Mouse (Mus musculus) midbrain, embryonic 11.5 days (tissue): ENCODE measurements at regions not wholly inside any gene's neighbourhood (a gene's known extent, or its start where the extent isn't known, plus 50 kb on each side); places are given as distances from the start of the nearest gene placed in this dataset.
A peak's percentile ranks its signal among the peaks of the same experiment; 100 is the strongest.

ENCODE experiments used
- ATAC-seq: fragments of 200-750 bp; cut with Nextera tagmentation; 2 replicates; pipeline ENCODE4 v1.8.0; 2017; ENCODE audit warnings: moderate TSS enrichment, moderate library complexity; ENCODE audit not compliant: low FRiP score
- DNase-seq: peaks from one replicate; pipeline ENCODE4 v3.0.0; 2015; ENCODE audit warnings: low spot score; ENCODE audit errors: missing footprints
- H3K27ac ChIP-seq: fragments of 300-500 bp; sonication (generic); 2 replicates; pipeline ENCODE4 v1.5.1; 2014; ENCODE audit warnings: low read depth, low read length
- H3K27me3 ChIP-seq: fragments of 300-500 bp; sonication (generic); 2 replicates; pipeline ENCODE4 v1.6.1; 2014; ENCODE audit warnings: mild to moderate bottlenecking, low read length, moderate library complexity, mixed read lengths; ENCODE audit not compliant: control insufficient read depth, insufficient read depth
- H3K36me3 ChIP-seq: fragments of 300-500 bp; sonication (generic); 2 replicates; pipeline ENCODE4 v1.6.1; 2014; ENCODE audit warnings: mild to moderate bottlenecking, low read length, moderate library complexity, mixed read lengths; ENCODE audit not compliant: control insufficient read depth, insufficient read depth
- H3K4me1 ChIP-seq: fragments of 300-500 bp; sonication (generic); 2 replicates; pipeline ENCODE4 v1.6.1; 2014; ENCODE audit warnings: low read length; ENCODE audit not compliant: control insufficient read depth, insufficient read depth
- H3K4me2 ChIP-seq: fragments of 300-500 bp; sonication (generic); 2 replicates; pipeline ENCODE4 v1.6.1; 2014; ENCODE audit warnings: mild to moderate bottlenecking, moderate library complexity
- H3K4me3 ChIP-seq: fragments of 300-500 bp; sonication (generic); 2 replicates; pipeline ENCODE4 v1.5.1; 2014; ENCODE audit warnings: low read depth, low read length
- H3K9ac ChIP-seq: fragments of 300-500 bp; sonication (generic); 2 replicates; pipeline ENCODE4 v1.6.1; 2014; ENCODE audit warnings: low read length
- H3K9me3 ChIP-seq: fragments of 300-500 bp; sonication (generic); 2 replicates; pipeline ENCODE4 v1.6.1; 2016; ENCODE audit warnings: low read length; ENCODE audit not compliant: control insufficient read depth
- WGBS: fragments of 180-500 bp; shearing (Covaris S2); extraction: QIAGEN DNeasy Blood & Tissue Kit; methylation state at CpG from one replicate; pipeline ENCODE4 v1.1.7; 2014; 5-methylcytosine and 5-hydroxymethylcytosine counted together

DNA sequence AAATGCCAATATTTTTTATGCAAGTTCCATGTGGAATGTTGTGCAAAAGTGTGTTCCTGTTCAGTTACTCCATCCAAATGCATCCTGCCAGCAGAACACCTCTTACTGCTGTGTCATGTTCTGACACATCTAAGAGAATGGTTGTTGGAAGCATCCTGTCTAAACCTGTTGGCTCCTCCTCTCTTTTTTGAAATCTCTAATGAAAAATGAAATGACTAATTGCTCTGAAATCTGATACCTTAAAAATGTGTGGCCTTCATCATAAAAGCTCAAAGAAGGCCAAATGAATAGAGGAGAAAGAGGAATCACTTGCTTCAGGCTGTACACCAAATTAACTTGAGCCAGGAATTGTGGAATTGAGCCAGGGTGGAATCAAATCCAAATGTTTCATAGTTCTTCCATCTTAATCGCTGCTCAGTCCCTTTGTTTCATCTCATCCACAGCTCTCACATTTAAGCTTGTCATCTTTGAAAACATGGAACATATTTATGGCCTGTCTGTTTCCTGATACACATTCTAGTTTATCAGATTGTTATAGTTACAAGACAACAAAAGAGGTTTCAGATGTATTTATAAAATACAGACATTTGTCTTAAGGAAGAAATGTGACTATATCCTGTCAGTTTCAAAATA, 555.0 kb upstream of the Gm9747 start:
- Histone ChIP-seq H3K4me3 (no peak overlapping the region), H3K4me1 (no peaks in the 10 kb centered on the region), H3K27ac (no peak overlapping the region), H3K9ac (no peak overlapping the region), H3K9me3 (no peaks in the 10 kb centered on the region; the same call in 1 of the 2 replicates), H3K4me2 (no peak overlapping the region), H3K36me3 (no peaks in the 10 kb centered on the region), H3K27me3 (no peaks in the 10 kb centered on the region)
- ATAC-seq = no peak
- WGBS = 86% methylated on average over 1 of the region's 1 CpGs
- no peak for DNase-seq

DNA sequence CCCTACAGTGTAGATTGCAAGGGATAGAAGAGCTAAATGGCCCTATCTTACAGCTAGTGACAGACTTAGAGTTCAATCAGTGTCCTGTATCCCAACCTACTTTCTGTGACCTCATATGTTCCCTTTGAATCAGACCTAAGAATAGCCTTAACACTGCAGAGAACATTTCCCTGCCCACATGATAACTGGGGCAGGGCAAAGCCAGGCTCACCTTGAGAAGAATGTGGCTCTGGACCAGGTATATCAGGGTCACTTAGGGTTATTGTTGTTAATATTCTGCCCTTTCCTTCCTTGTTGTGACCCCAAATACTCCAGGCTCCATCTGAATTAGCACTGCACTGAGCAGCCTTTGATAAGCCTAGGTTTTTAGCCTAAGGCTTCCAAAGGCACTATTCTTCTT, 536.8 kb upstream of the Gm9747 start:
- ATAC-seq (no peak), DNase-seq (no peak)
- H3K27ac ChIP-seq = no peak overlapping the region

DNA sequence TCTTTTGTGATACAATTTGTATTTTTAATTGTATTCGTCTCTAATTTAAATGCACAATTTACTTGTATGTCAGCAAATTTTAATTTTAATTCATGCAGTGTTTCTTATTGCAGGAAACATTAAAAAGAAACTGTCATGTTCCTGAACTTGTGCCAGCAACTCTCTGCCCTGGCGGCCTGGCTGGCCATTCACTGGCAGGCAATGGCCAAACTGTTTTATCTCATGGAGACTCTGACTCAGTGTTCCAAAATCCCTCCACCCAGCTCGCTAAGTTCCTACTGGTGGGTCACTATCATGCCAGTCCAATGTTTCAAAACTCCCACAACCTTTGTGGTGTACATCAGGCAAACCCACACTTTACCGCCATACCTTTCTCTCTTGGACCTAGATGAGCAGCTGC, 523.7 kb upstream of the Gm9747 start:
- no peak for ATAC-seq
- 88% methylated on average over 4 of the region's 4 CpGs for WGBS
- H3K4me3 ChIP-seq = no peak overlapping the region
- no peaks in the 10 kb centered on the region for H3K9me3 ChIP-seq
- no peaks in the 10 kb centered on the region for H3K27me3 ChIP-seq
- H3K9ac ChIP-seq = no peak overlapping the region
- no peak overlapping the region for H3K4me2 ChIP-seq
- no peaks in the 10 kb centered on the region for H3K4me1 ChIP-seq
- H3K27ac ChIP-seq = no peak overlapping the region
- no peaks in the 10 kb centered on the region for H3K36me3 ChIP-seq
- no peak for DNase-seq

More for the DNA sequence above, 536.8 kb upstream of the Gm9747 start:
- Histone ChIP-seq H3K4me1 (no peaks in the 10 kb centered on the region), H3K9ac (no peak overlapping the region), H3K4me2 (no peak overlapping the region), H3K4me3 (no peak overlapping the region), H3K9me3 (no peaks in the 10 kb centered on the region), H3K27me3 (no peaks in the 10 kb centered on the region), H3K36me3 (no peaks in the 10 kb centered on the region)

DNA sequence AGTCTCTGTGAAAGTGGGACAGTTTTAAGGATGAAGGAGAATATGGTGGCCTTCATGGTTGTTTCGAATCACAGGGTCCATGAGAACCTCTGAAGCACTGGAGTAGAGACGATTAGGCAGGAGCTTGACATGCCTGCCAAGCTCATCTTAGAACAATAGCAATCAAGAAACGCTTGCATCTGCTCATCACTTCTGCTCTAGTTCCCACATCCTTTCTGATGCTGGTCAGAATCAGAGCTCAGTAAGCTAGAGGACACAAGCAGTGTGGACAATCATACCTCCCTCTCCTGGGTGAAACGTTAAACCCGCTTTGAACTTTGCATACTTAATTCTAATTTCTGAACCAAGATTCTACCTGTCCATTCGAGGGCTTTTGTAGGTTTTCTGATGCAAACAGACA, 515.8 kb upstream of the Gm9747 start:
- DNase-seq (no peak), ATAC-seq (no peak)
- Histone ChIP-seq H3K27ac (no peak overlapping the region), H3K27me3 (no peaks in the 10 kb centered on the region), H3K9me3 (no peaks in the 10 kb centered on the region), H3K4me3 (no peak overlapping the region), H3K4me1 (no peaks in the 10 kb centered on the region; the same call in 1 of the 2 replicates), H3K36me3 (no peaks in the 10 kb centered on the region), H3K4me2 (no peak overlapping the region), H3K9ac (no peak overlapping the region)
- 84% methylated on average over 6 of the region's 6 CpGs for WGBS

DNA sequence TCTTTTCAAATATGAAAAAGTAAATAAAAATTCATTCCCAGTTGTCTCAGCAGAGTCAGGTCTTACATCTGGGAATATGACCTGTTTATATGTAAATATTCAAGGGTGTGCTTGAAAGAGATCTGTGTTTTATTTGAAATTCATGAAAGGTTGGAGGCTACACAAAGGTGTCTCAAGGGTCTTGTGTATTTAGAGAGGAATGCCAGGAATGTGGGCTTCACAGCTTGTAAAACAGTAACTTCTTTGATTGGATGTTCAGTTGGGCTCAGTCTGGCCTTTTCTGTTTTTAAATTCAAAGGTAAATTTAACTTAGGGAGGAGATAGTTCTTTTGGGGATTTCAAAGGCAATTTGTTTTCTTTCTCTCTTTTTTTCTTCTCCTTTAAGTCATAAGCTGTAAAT, 514.7 kb upstream of the Gm9747 start:
- no peak overlapping the region for H3K9ac ChIP-seq
- DNase-seq (no peak), ATAC-seq (0 out of 2 replicates have a peak, but pooled peaks have one; percentile 22)
- H3K9me3 ChIP-seq = no peaks in the 10 kb centered on the region
- no peak overlapping the region for H3K4me3 ChIP-seq
- no peaks in the 10 kb centered on the region for H3K36me3 ChIP-seq
- H3K4me2 ChIP-seq = no peak overlapping the region
- H3K4me1 ChIP-seq = no peaks in the 10 kb centered on the region; the same call in 1 of the 2 replicates
- no peaks in the 10 kb centered on the region for H3K27me3 ChIP-seq
- H3K27ac ChIP-seq = no peak overlapping the region

DNA sequence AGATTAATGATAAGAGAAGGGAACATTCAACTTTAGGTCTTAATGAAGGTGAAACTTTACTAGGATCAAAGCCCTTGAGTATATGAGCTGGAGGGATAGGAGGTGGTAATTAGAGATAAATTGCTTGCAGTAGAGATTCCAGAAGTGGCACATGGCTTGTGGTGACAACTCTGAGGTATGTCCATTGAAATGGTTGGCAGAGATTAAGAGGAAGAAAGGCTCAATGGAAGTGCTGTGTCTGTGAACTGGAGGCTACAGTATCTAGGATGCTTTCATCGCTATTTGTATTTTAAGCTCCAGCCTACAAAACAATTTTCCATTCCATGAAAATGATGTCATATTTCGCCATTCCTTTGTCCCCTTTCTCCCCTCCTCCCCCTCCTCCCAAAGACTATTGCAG, 508.1 kb upstream of the Gm9747 start:
- Histone ChIP-seq H3K4me1 (no peaks in the 10 kb centered on the region), H3K9ac (no peak overlapping the region)
- WGBS = 83% methylated on average over 2 of the region's 2 CpGs

DNA sequence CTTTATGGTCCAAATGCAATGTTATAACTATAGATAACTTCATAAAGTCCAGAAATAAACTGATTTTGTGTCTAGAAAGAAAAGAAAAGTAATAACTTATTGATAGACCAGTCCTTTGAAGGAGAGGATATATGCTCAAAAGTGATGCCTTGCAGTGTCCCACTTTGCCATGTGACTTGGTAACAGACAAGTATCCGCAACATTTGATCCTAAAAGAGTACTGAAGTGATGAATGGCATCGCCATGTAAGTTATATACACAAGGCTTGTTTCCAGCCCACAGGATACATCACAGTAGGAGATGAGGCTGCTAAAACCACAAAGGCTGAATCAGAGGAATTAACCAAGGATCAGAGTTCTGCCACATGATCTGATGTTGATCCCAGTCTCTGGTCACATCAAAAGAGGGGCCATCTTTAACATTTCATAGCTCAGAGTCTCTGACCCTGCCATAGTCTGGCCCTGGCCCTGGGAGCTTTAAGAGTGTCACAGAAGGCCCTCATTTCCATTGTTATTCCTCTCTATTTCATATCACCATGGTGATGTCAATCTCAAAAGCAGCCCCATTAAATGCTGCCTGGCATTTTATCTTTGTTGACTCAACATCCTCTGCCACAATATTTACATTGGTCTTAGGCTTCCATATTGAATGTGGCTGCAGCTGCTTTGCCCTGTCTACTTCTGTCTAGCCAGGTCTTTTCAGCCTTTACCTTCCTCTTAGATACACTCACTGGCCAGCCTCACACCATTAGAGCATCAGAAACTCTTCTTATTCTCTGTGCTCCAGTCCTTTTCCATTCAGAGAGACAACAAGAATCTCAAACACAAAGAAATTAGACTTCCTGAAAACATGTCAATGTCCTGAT, 506.4 kb upstream of the Gm9747 start:
- ATAC-seq (peak; percentile 92), DNase-seq (no peak)
- Histone ChIP-seq H3K9me3 (no peaks in the 10 kb centered on the region), H3K4me2 (no peak overlapping the region), H3K9ac (no peak overlapping the region), H3K27me3 (no peaks in the 10 kb centered on the region), H3K4me3 (no peak overlapping the region), H3K36me3 (no peaks in the 10 kb centered on the region), H3K4me1 (no peaks in the 10 kb centered on the region), H3K27ac (no peak overlapping the region)
- whole genome bisulfite sequencing = 61% methylated on average over 2 of the region's 2 CpGs

More for the DNA sequence above, 508.1 kb upstream of the Gm9747 start:
- no peaks in the 10 kb centered on the region for H3K9me3 ChIP-seq
- no peaks in the 10 kb centered on the region for H3K36me3 ChIP-seq
- H3K4me2 ChIP-seq = no peak overlapping the region
- no peak for ATAC-seq
- no peak overlapping the region for H3K4me3 ChIP-seq
- no peak overlapping the region for H3K27ac ChIP-seq
- no peak for DNase-seq
- H3K27me3 ChIP-seq = no peaks in the 10 kb centered on the region

DNA sequence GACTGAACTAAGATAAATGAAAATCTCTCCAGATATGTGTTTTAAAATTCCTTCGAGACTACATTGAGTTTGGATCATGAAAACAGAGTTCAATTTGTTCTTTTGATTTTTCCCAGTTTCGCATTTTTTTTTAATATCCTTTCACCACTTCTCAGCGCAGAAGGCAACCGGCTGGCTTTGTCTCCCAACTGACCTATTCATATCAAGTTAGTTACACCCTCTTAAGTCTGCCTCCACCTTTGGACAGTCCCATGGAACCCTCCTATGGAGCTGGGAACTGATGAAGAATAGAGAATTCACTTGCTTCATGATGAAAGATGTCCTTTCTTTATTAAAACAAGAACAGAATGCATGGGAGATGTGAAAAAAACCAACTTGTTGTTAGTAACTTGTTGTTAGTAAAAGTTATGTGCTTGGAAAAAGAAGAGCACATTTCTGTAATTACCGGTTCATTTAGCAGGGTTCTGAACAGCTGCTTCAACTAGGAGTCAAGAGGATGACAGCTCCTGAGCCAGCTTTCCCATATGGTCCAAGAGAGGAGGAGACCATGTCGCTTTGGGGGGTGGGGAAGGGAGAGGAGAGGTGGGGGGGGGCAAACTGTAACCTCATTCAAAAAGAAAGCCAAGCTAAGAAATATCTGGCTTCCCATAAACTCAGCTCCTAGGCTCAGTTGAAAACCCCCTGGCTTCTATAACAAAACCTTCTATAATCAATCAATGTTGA, 495.6 kb upstream of the Gm9747 start:
- H3K9me3 ChIP-seq = no peaks in the 10 kb centered on the region
- ATAC-seq = no peak
- no peak for DNase-seq
- no peaks in the 10 kb centered on the region for H3K27me3 ChIP-seq
- WGBS = 76% methylated on average over 6 of the region's 6 CpGs
- no peak overlapping the region for H3K27ac ChIP-seq
- 0 out of 2 replicates have a peak, but pooled peaks cover 2% of the 10 kb centered on the region for H3K4me1 ChIP-seq
- no peaks in the 10 kb centered on the region for H3K36me3 ChIP-seq
- no peak overlapping the region for H3K9ac ChIP-seq
- H3K4me3 ChIP-seq = no peak overlapping the region
- no peak overlapping the region for H3K4me2 ChIP-seq

DNA sequence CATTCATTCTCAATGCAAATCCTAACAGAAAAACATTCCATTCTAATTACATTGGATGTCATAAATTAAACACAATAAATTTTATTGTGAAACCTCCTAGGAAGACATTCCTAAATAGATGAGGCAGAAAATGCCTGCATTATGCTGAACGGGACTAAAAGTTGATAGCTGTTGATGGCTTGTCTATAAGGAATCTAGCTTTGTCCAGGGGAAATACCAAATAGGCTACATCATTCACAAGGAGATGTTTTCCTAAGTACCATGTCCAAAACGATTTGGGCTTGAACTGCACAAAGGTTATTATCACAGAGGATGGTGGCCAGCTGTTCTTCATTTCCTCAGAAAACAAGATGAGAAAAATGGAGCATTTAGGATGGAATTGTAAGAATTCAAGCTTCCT, 494.5 kb upstream of the Gm9747 start:
- no peak overlapping the region for H3K4me3 ChIP-seq
- H3K4me2 ChIP-seq = no peak overlapping the region
- H3K27ac ChIP-seq = no peak overlapping the region
- ATAC-seq (no peak), DNase-seq (no peak)
- 0 out of 2 replicates have a peak, but pooled peaks cover 2% of the 10 kb centered on the region for H3K4me1 ChIP-seq
- H3K9me3 ChIP-seq = no peaks in the 10 kb centered on the region
- no peaks in the 10 kb centered on the region for H3K36me3 ChIP-seq
- 48% methylated on average over 2 of the region's 2 CpGs for WGBS
- H3K9ac ChIP-seq = no peak overlapping the region
- H3K27me3 ChIP-seq = no peaks in the 10 kb centered on the region
